Mouse (Mus musculus) hematopoietic multipotent progenitor cell, adult 10-12 weeks (in vitro differentiated cells): ENCODE results near the gene Alas2. TPM values are rescaled to one million over a fixed set of nuclear protein-coding genes. Genes with fewer than 3 reads are reported as not detected.

Experiments
- polyA plus RNA-seq: library from polyadenylated mRNA; stranded (reverse); fragments of >175 nt; gene quantifications from 2 replicates; pipeline ENCODE4 v1.2.3, GENCODE M21; 2012; ENCODE audit warnings: low replicate concordance

Alas2 gene
- polyA plus RNA-seq, result 22.3 and 142 TPM in 2 replicates

DNA sequence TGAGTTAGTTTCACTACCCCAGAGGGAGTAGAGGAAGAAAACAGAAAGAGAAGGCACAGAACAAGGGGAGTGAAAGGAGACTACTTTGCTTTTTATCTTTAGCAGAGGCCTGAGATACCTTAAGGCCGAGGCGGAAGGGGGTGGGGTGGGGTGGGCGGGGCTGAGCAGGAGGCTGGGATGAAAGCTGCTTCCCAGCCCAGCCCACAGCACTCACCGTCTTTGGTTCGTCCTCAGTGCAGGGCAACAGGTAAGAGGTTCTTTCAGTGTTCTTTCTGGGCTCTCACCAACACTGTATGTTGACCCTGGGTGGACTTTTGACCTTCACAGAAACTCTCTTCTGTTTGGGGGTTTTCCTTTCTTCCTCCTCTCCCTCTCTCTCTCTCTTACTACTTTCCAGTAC, at the start of gene Alas2:
Gene Alas2, plus strand, starts transcription at position 137 of the 400 bp plus-strand sequence.

GRCm38 (mm10) chrX:150588023-150588764, 41.0 kb downstream of the Alas2 start, which contains the start of gene Pfkfb1:
Gene Pfkfb1 (plus strand): TSS chrX:150588229.

DNA sequence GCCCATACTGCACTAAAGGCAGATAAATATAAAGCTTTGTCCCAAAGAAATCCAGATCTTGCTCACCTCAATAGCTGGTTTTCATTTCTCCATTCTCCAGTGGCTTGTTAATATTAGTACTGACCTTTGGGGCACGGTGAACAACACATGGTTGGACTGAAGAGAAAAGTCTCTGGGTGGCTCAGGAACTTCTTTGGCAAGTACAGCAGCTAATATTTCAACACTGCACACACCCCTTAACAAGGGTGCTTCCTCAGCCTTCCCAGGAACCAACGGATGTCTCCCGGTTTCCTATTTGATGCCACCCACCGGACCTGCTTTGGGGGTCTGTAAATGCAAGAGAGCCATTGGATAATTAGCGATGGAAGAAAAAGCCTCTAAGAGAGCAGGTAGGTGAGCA, 42.5 kb downstream of the Alas2 start, which contains the start of gene Apex2:
Gene Apex2, minus strand, starts transcription at position 173 of the 400 bp plus-strand sequence.

Other genes starting within 250 kb of the Alas2 start
- 0.39 and 1.4 TPM in 2 replicates for gene Tmem29, start 88.2 kb upstream of the Alas2 start, polyA plus RNA-seq
- gene Pfkfb1, start 40.9 kb downstream of the Alas2 start, polyA plus RNA-seq, result 0.17 and 0.35 TPM in 2 replicates
- gene Apex2, start 42.5 kb downstream of the Alas2 start, polyA plus RNA-seq, result 1.1 and 1.6 TPM in 2 replicates
- not detected in 2 replicates for gene Tro, start 110.2 kb downstream of the Alas2 start, polyA plus RNA-seq